Mouse (Mus musculus) erythroblast, embryonic 14.5 days (primary cell): Measurements from ENCODE around the gene Nfix. TPM values are rescaled to one million over a fixed set of nuclear protein-coding genes. Genes with fewer than 3 reads are reported as not detected.

ENCODE experiments used
- H3K27me3 ChIP-seq: 2 replicates; pipeline ENCODE4 v1.6.1; 2012; ENCODE audit warnings: inconsistent platforms; ENCODE audit not compliant: control insufficient read depth
- H3K36me3 ChIP-seq: 2 replicates; pipeline ENCODE4 v1.6.1; 2012; ENCODE audit warnings: mild to moderate bottlenecking, inconsistent platforms; ENCODE audit not compliant: control insufficient read depth
- H3K4me1 ChIP-seq: 2 replicates; pipeline ENCODE4 v1.6.1; 2012; ENCODE audit warnings: inconsistent platforms; ENCODE audit not compliant: control insufficient read depth
- H3K4me3 ChIP-seq: replicated peaks from 2 replicates; pipeline ENCODE3; 2012; ENCODE audit warnings: moderate library complexity, mild to moderate bottlenecking, inconsistent platforms
- H3K9me3 ChIP-seq: 2 replicates; pipeline ENCODE4 v1.6.1; 2012; ENCODE audit warnings: low read length, inconsistent platforms, mixed read lengths; ENCODE audit not compliant: control insufficient read depth
- GATA1 ChIP-seq: IDR thresholded peaks from 2 replicates; pipeline ENCODE4 v1.6.1; 2012; ENCODE audit warnings: low read length, inconsistent platforms, mixed read lengths
- TAL1 ChIP-seq: IDR thresholded peaks from 3 replicates; pipeline ENCODE4 v1.6.1; 2012; ENCODE audit warnings: low read length, inconsistent platforms, mixed read lengths
- polyA plus RNA-seq: library from polyadenylated mRNA; stranded (reverse); fragments of >175 nt; gene quantifications from 2 replicates; pipeline ENCODE4 v1.2.3, GENCODE M21; 2012

The Nfix gene
- polyA plus RNA-seq, 1 experiment: 1.9 TPM

GRCm38 (mm10) chr8:84814555-84815441 is 14.7 kb upstream of the Nfix start:
- TF ChIP-seq TAL1 (no peak), GATA1 (no peak)
- Histone ChIP-seq H3K36me3 (no peaks in the 10 kb centered on the region), H3K4me3 (no peak overlapping the region), H3K27me3 (peaks cover 33% of the 10 kb centered on the region), H3K4me1 (peaks cover 43% of the 10 kb centered on the region), H3K9me3 (no peaks in the 10 kb centered on the region)

DNA sequence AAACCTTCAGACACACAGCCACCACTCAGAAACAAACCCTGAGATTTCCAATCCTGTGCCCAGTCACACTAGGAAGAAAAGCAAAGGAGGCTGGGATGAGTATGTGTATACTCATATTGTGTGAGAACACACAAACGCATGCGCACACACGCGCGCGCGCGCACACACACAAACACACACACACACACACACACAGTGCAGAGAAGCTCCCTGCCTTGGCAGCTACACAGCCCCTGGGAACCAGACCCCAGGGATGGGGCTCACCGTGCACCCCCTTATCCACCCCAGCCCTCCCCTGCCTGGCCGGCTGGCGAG is 14.1 kb upstream of the Nfix start:
- no peak for TF ChIP-seq GATA1
- TF ChIP-seq TAL1: no peak
- Histone ChIP-seq H3K4me1 (peaks cover 43% of the 10 kb centered on the region), H3K27me3 (peaks cover 34% of the 10 kb centered on the region), H3K4me3 (no peak overlapping the region), H3K9me3 (no peaks in the 10 kb centered on the region), H3K36me3 (no peaks in the 10 kb centered on the region)

GRCm38 (mm10) chr8:84813830-84814229 is 13.7 kb upstream of the Nfix start:
- Histone ChIP-seq H3K36me3 (no peaks in the 10 kb centered on the region), H3K4me1 (peaks cover 46% of the 10 kb centered on the region), H3K9me3 (no peaks in the 10 kb centered on the region), H3K4me3 (no peak overlapping the region), H3K27me3 (peaks cover 38% of the 10 kb centered on the region)
- TF ChIP-seq TAL1 (no peak), GATA1 (no peak)

DNA sequence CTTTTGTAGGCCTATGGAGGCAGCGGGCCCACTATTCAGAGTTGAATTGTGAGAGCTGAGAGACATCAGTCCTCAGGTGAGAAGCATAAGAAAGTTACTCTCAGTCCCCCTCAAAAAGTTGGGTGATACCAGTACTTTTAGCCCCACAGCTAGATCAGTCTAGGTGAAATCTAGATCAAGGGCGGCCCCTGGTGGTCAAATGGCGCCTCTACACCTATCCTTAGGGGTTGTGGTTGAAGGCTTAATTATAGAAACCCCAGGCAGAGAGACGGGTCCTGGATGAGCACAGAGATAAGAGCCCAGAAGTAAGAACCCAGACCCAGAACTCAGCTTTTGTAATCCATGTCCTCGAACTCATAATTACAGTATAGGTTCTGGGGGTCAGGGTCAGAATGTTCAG is 12.9 kb upstream of the Nfix start:
- Histone ChIP-seq H3K36me3 (no peaks in the 10 kb centered on the region), H3K4me1 (peaks cover 50% of the 10 kb centered on the region), H3K27me3 (peaks cover 41% of the 10 kb centered on the region), H3K4me3 (no peak overlapping the region), H3K9me3 (no peaks in the 10 kb centered on the region)
- TF ChIP-seq TAL1 (no peak), GATA1 (no peak)

DNA sequence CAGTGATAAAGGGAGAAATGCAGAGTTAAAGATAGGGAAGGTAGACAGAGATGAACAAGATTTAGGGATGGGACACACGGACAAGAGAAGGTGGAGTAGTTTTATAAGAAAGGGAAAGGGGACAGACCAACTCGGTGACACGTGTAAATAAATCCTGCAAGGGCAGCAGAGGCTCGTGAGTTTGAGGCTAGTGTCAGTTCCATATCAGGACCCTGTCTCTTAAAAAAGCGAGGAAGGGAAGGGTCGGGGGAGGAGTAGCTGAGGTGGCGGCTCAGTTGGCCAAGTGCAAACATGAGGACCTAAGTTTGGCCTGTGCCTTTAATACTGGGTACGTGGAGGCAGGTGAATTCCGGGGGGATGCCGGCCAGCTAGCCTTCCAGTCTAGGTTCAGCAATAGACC is 11.2 kb upstream of the Nfix start:
- H3K27me3 ChIP-seq: peaks cover 48% of the 10 kb centered on the region
- TF ChIP-seq GATA1 (no peak), TAL1 (no peak)
- H3K36me3 ChIP-seq: no peaks in the 10 kb centered on the region
- peaks cover 50% of the 10 kb centered on the region for H3K4me1 ChIP-seq
- peaks cover under 1% of the 10 kb centered on the region; the same call in 1 of the 2 replicates for H3K9me3 ChIP-seq
- H3K4me3 ChIP-seq: peak overlapping the region; percentile 47

GRCm38 (mm10) chr8:84810896-84811295 is 10.8 kb upstream of the Nfix start:
- H3K27me3 ChIP-seq: peaks cover 52% of the 10 kb centered on the region
- peaks cover 47% of the 10 kb centered on the region for H3K4me1 ChIP-seq
- TF ChIP-seq GATA1 (no peak), TAL1 (no peak)
- H3K4me3 ChIP-seq: peak overlapping the region; percentile 47
- peaks cover 5% of the 10 kb centered on the region for H3K9me3 ChIP-seq
- H3K36me3 ChIP-seq: no peaks in the 10 kb centered on the region

DNA sequence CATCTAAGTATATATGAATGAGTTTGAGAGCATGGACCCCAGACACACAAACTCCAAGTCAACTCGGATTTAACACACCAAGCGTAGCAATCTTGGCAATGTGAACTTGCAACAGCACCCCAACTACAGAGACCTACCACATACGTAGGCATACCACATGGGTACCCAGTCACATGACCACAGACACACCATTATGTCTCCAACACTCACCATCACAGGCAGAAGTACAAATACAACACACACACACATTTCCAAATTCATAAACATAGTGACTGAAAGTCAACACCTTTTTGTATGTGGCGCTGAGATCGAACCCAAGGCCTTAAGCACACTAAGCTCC is 9.8 kb upstream of the Nfix start:
- Histone ChIP-seq H3K27me3 (peaks cover 61% of the 10 kb centered on the region), H3K4me3 (no peak overlapping the region), H3K9me3 (peaks cover 9% of the 10 kb centered on the region), H3K4me1 (peaks cover 37% of the 10 kb centered on the region), H3K36me3 (no peaks in the 10 kb centered on the region)
- TF ChIP-seq TAL1 (no peak), GATA1 (no peak)

- Histone ChIP-seq H3K36me3 (no peaks in the 10 kb centered on the region), H3K9me3 (peaks cover 9% of the 10 kb centered on the region), H3K27me3 (peaks cover 63% of the 10 kb centered on the region), H3K4me1 (peaks cover 34% of the 10 kb centered on the region), H3K4me3 (no peak overlapping the region)
- no peak for TF ChIP-seq TAL1
- no peak for TF ChIP-seq GATA1
Observed at GRCm38 (mm10) chr8:84809109-84809940, 9.2 kb upstream of the Nfix start.

DNA sequence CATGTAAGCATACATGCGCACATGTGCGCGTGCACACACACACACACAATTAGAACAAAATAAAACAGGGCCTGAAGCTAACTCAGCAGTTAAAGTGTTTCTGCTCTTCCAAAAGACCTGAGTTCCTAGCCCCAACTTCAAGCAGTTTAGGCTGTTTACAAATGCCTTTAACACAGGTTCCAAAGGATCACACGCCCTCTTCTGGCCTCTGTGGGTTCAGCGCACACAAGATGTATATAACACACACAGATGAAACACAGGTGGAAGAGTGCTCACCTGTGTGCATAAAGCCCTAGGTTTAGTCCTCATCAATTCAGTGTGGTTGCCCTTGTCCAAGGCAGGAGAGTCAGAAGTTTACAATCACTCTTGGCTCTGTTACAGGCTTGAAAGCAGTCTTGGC is 5.9 kb upstream of the Nfix start:
- Histone ChIP-seq H3K9me3 (peaks cover 15% of the 10 kb centered on the region), H3K4me3 (no peak overlapping the region), H3K4me1 (peaks cover 24% of the 10 kb centered on the region), H3K36me3 (no peaks in the 10 kb centered on the region), H3K27me3 (peaks cover 70% of the 10 kb centered on the region)
- no peak for TF ChIP-seq GATA1
- no peak for TF ChIP-seq TAL1
